Mouse (Mus musculus): ENCODE measurements at regions not wholly inside any gene's neighbourhood (a gene's known extent, or its start where the extent isn't known, plus 50 kb on each side); places are given as distances from the start of the nearest gene placed in this dataset.

DNA sequence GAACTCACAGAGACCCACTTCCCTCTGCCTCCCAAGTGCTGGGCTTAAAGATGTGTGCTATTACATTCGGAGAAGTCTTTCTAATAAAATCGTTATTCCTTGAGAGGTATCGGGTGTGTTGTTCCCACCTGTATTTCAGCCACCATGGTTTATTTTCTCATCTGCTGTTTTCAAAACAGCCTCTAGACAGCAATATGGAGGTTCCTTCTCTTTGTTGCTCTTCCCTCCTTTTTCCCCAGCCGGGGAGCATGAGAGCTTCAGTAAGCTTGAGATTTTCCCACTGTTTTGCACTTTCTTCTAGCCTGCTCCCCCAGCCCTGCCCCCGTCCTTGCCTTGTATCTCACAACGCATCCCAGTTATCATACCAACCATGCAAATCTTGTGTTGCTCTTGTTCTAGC lies 109.5 kb downstream of the Ppp4r2 start:
- WGBS = 77% methylated on average over 6 of the region's 6 CpGs
- Histone ChIP-seq H3K9ac (no peak overlapping the region), H3K27me3 (replicated peaks) (no peaks in the 10 kb centered on the region), H3K9me3 (replicated peaks) (no peaks in the 10 kb centered on the region), H3K4me3 (no peak overlapping the region), H3K4me1 (replicated peaks) (peaks cover 14% of the 10 kb centered on the region; the same call in 1 of the 2 replicates), H3K36me3 (no peaks in the 10 kb centered on the region), H3K4me2 (no peak overlapping the region), H3K27ac (ENCODE audit: poor library complexity, severe bottlenecking) (no peak overlapping the region)
- no peak for ATAC-seq (ENCODE audit: insufficient number of reproducible peaks, low FRiP score)

DNA sequence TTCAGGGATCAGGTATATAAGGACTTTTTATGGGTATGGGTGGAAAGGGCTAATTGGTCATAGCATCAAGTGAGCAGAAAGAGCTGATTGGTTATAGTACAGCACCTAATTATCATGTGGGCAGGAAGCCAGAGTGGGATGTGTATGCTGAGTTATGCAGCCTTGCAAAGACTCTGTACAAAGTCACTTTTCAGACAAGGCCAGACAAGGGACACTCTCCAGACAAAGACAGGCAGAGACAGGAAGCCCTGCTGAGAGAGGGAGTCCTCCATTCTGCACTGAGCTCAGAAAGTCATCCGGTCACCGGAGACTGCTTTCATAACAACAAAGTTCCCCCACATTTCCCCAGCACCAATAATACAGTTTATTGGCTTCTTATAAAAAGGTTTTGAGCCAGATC lies 112.4 kb downstream of the Ppp4r2 start:
- Histone ChIP-seq H3K9ac (no peak overlapping the region), H3K4me2 (no peak overlapping the region), H3K9me3 (replicated peaks) (no peaks in the 10 kb centered on the region), H3K36me3 (no peaks in the 10 kb centered on the region), H3K4me1 (replicated peaks) (peaks cover 3% of the 10 kb centered on the region; the same call in 1 of the 2 replicates), H3K27ac (ENCODE audit: poor library complexity, severe bottlenecking) (peak overlapping the region; percentile 24; the same call in 1 of the 2 replicates), H3K4me3 (no peak overlapping the region), H3K27me3 (replicated peaks) (no peaks in the 10 kb centered on the region)
- 0 out of 2 replicates have a peak, but pooled peaks have one; percentile 45 for ATAC-seq (ENCODE audit: insufficient number of reproducible peaks, low FRiP score)
- WGBS = 60% methylated on average over 2 of the region's 2 CpGs

DNA sequence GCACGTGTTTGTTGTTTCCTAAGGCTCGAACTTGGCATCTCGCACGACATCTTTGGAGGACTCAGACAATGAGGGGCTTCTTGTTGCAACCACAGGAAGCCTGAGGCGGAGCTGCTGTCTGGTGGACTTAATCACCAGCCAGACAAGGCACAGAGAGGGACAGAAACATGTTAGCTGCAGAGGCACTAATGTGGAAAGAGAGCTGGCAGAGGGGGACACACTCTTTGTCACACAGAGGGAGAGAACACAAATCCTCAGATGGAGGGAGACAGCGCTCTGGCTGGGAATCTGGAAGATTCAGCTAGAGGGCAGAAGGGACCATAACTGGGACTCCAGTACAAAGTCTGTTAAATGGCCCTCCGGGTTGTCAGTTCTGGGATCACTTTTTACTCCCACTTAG lies 114.9 kb downstream of the Ppp4r2 start:
- Histone ChIP-seq H3K4me2 (no peak overlapping the region), H3K27me3 (replicated peaks) (no peaks in the 10 kb centered on the region), H3K9me3 (replicated peaks) (no peaks in the 10 kb centered on the region), H3K9ac (no peak overlapping the region), H3K4me3 (no peak overlapping the region), H3K4me1 (replicated peaks) (peaks cover 3% of the 10 kb centered on the region; the same call in 1 of the 2 replicates), H3K36me3 (no peaks in the 10 kb centered on the region), H3K27ac (ENCODE audit: poor library complexity, severe bottlenecking) (no peak overlapping the region)
- no peak for ATAC-seq (ENCODE audit: insufficient number of reproducible peaks, low FRiP score)
- 65% methylated on average over 7 of the region's 7 CpGs for WGBS

DNA sequence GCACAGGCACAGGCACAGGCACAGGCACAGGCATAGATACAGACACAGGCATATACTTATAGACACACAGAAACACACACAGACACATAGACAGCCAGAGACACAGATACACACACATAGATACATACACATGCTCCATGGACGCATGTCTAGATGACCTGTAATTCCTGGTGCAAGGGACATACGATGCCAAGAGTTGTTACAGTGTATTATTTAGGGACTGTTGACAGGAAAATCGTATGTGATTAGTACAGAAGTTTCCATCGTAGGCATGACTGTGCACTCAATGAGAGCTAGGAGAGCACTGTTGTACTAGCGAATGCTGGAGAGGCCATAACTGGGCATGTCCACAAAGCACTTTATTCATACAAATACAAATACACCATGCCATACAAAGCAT lies 118.2 kb downstream of the Ppp4r2 start:
- no peaks in the 10 kb centered on the region for H3K9me3 ChIP-seq (replicated peaks)
- 78% methylated on average over 5 of the region's 5 CpGs for WGBS
- no peak for ATAC-seq (ENCODE audit: insufficient number of reproducible peaks, low FRiP score)
- no peaks in the 10 kb centered on the region for H3K36me3 ChIP-seq
- H3K4me3 ChIP-seq = no peak overlapping the region
- no peak overlapping the region for H3K27ac ChIP-seq (ENCODE audit: poor library complexity, severe bottlenecking)
- H3K27me3 ChIP-seq (replicated peaks) = no peaks in the 10 kb centered on the region
- no peak overlapping the region for H3K4me2 ChIP-seq
- no peak overlapping the region for H3K9ac ChIP-seq
- H3K4me1 ChIP-seq (replicated peaks) = no peaks in the 10 kb centered on the region

- H3K27me3 ChIP-seq (replicated peaks) = no peaks in the 10 kb centered on the region
- no peak overlapping the region for H3K27ac ChIP-seq (ENCODE audit: poor library complexity, severe bottlenecking)
- no peaks in the 10 kb centered on the region for H3K36me3 ChIP-seq
- no peak overlapping the region for H3K4me2 ChIP-seq
- H3K9ac ChIP-seq = no peak overlapping the region
- H3K4me3 ChIP-seq = no peak overlapping the region
- H3K4me1 ChIP-seq (replicated peaks) = no peaks in the 10 kb centered on the region
- no peak for ATAC-seq (ENCODE audit: insufficient number of reproducible peaks, low FRiP score)
- no peaks in the 10 kb centered on the region for H3K9me3 ChIP-seq (replicated peaks)
Observed at GRCm38 (mm10) chr6:100952470-100952869, 119.0 kb downstream of the Ppp4r2 start.

DNA sequence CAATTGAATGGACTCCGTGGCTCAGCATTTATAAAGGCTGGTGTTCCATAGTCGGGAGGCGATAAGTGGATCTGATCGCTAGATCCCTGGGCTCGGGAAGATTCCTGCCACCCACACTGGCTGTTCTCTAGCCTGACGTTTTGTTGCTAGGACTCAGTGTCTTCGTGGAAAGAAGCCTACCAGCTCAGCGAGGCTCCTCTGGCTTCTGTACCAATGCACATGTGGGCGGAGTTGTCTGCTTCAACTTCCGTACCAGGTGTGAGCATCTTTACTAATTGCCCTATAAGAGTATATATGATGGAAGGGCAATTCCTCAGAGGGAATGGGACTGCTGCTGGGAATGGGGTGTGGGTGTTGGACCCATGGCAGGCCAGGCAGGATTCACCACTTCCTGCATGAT lies 121.1 kb downstream of the Ppp4r2 start:
- ATAC-seq (ENCODE audit: insufficient number of reproducible peaks, low FRiP score) = no peak
- no peak overlapping the region for H3K4me3 ChIP-seq
- H3K36me3 ChIP-seq = no peaks in the 10 kb centered on the region
- no peaks in the 10 kb centered on the region for H3K9me3 ChIP-seq (replicated peaks)
- H3K27me3 ChIP-seq (replicated peaks) = no peaks in the 10 kb centered on the region
- no peak overlapping the region for H3K27ac ChIP-seq (ENCODE audit: poor library complexity, severe bottlenecking)
- no peak overlapping the region for H3K4me2 ChIP-seq
- WGBS = 80% methylated on average over 10 of the region's 10 CpGs
- H3K9ac ChIP-seq = no peak overlapping the region
- no peaks in the 10 kb centered on the region for H3K4me1 ChIP-seq (replicated peaks)

DNA sequence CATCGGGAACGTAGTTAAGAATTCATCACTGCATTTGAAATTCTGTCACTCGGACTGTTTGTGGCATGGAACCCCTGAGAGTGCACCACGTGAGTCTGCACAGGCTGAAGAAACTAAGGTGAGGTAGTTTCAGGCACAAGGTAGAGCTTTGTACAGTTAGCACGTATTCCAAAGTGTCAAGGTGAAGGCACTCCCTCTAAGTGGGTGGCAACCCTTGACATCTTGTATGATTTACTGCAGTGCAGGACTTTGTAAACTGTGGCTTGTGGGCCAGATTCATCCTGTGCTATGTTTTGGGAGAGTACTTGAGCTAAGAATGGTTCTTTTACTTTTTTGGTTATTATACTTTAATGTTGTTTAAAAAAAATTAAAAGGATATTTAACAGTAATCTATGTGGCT lies 133.1 kb downstream of the Ppp4r2 start:
- no peak for ATAC-seq (ENCODE audit: insufficient number of reproducible peaks, low FRiP score)
- 81% methylated on average over 5 of the region's 5 CpGs for WGBS
- Histone ChIP-seq H3K4me2 (no peak overlapping the region), H3K9me3 (replicated peaks) (no peaks in the 10 kb centered on the region), H3K36me3 (no peaks in the 10 kb centered on the region), H3K4me3 (no peak overlapping the region), H3K27ac (ENCODE audit: poor library complexity, severe bottlenecking) (no peak overlapping the region), H3K9ac (no peak overlapping the region), H3K27me3 (replicated peaks) (no peaks in the 10 kb centered on the region), H3K4me1 (replicated peaks) (peaks cover 15% of the 10 kb centered on the region)

- Histone ChIP-seq H3K36me3 (no peaks in the 10 kb centered on the region), H3K27me3 (replicated peaks) (no peaks in the 10 kb centered on the region), H3K4me2 (no peak overlapping the region), H3K27ac (ENCODE audit: poor library complexity, severe bottlenecking) (no peak overlapping the region), H3K4me3 (no peak overlapping the region), H3K4me1 (replicated peaks) (peaks cover 19% of the 10 kb centered on the region), H3K9me3 (replicated peaks) (no peaks in the 10 kb centered on the region), H3K9ac (no peak overlapping the region)
- no peak for ATAC-seq (ENCODE audit: insufficient number of reproducible peaks, low FRiP score)
- WGBS = 43% methylated on average over 12 of the region's 12 CpGs
Observed at GRCm38 (mm10) chr6:100968080-100968856, 134.8 kb downstream of the Ppp4r2 start.

GRCm38 (mm10) chr6:100968960-100969359 lies 135.5 kb downstream of the Ppp4r2 start:
- Histone ChIP-seq H3K27ac (ENCODE audit: poor library complexity, severe bottlenecking) (no peak overlapping the region), H3K27me3 (replicated peaks) (no peaks in the 10 kb centered on the region), H3K4me1 (replicated peaks) (peaks cover 19% of the 10 kb centered on the region), H3K9me3 (replicated peaks) (no peaks in the 10 kb centered on the region), H3K4me3 (no peak overlapping the region), H3K9ac (no peak overlapping the region), H3K36me3 (no peaks in the 10 kb centered on the region), H3K4me2 (no peak overlapping the region)
- ATAC-seq (ENCODE audit: insufficient number of reproducible peaks, low FRiP score) = no peak
- WGBS = 65% methylated on average over 1 of the region's 1 CpGs

DNA sequence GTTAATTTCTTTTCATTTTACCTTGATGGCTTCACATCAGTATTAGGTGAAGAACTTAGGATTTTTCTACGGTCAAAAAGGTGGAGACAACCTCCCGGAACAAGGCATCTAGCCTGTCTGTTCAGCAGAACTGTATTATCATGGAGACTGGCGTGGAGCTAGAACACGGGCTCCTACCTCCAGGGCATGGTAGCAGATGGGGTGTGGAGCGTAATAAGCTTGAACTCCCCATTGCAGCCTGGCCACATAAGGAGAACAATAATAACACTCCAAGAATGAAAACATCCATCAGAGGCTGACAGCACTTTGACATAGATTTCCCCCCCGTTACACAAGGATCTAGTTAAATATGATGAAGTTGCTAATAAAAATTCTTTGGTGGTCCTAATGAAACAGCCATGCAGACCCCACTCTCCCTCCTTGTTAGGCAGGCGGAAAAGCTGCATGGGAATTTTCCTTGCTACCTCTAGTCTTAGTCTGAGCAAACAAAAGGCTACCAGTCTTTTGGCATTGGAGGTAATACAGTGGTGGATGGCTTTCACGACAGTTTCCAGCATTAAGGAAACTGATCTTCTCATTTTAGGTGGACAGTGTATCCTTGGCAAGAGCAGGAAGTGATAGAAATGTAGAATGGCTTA lies 137.5 kb downstream of the Ppp4r2 start:
- 82% methylated on average over 8 of the region's 8 CpGs for WGBS

DNA sequence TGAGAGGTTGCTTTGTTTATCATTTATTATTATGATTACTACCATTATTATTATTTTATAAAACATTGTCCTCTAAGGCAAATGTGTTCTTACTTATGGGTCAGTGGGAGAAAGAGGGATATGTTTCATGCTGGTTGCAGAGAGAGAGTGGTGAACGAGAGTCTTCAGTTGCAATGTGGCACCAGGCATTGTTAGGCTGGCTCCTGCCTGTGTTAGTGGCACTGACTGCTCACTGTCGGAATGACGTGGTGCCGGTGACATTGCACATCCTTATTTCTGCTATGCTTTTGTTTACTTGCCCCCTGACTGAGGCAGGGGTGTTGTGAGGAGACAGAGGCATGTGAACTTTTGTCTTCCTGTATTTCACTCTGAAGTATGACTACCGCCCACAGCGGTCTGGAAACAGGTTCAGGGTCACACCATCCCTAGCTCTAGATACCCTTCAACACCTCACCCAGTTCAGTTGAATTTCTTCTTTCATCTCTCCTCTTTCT lies 138.1 kb downstream of the Ppp4r2 start:
- no peak overlapping the region for H3K4me2 ChIP-seq
- H3K27ac ChIP-seq (ENCODE audit: poor library complexity, severe bottlenecking) = no peak overlapping the region
- no peaks in the 10 kb centered on the region for H3K9me3 ChIP-seq (replicated peaks)
- no peak for ATAC-seq (ENCODE audit: insufficient number of reproducible peaks, low FRiP score)
- H3K4me3 ChIP-seq = no peak overlapping the region
- WGBS = 38% methylated on average over 6 of the region's 6 CpGs
- peaks cover 25% of the 10 kb centered on the region for H3K4me1 ChIP-seq (replicated peaks)
- H3K27me3 ChIP-seq (replicated peaks) = no peaks in the 10 kb centered on the region
- H3K36me3 ChIP-seq = no peaks in the 10 kb centered on the region
- no peak overlapping the region for H3K9ac ChIP-seq

More for the DNA sequence above, 137.5 kb downstream of the Ppp4r2 start:
- peaks cover 22% of the 10 kb centered on the region for H3K4me1 ChIP-seq (replicated peaks)
- no peak overlapping the region for H3K9ac ChIP-seq
- no peaks in the 10 kb centered on the region for H3K36me3 ChIP-seq
- H3K27me3 ChIP-seq (replicated peaks) = no peaks in the 10 kb centered on the region
- H3K4me3 ChIP-seq = no peak overlapping the region
- no peaks in the 10 kb centered on the region for H3K9me3 ChIP-seq (replicated peaks)
- ATAC-seq (ENCODE audit: insufficient number of reproducible peaks, low FRiP score) = no peak
- H3K27ac ChIP-seq (ENCODE audit: poor library complexity, severe bottlenecking) = no peak overlapping the region
- no peak overlapping the region for H3K4me2 ChIP-seq

Data from heart, embryonic 12.5 days (tissue).